Mouse (Mus musculus) adrenal gland, postnatal 25 days (tissue): Measurements from ENCODE around the gene S100g. TPM values are rescaled to one million over a fixed set of nuclear protein-coding genes. Genes with fewer than 3 reads are reported as not detected.

Experiments used
- DNase-seq: peaks from one replicate; pipeline ENCODE4 v3.0.0; 2021; ENCODE audit warnings: mixed read lengths
- long read RNA-seq: library from polyadenylated mRNA; stranded (forward); transcript quantifications from one replicate; pipeline ENCODE4 v2.0.0, GENCODE M21; 2021
- total RNA-seq: library from RNA; stranded (reverse); gene quantifications from 2 replicates; pipeline ENCODE4 v1.2.3, GENCODE M21; 2021

The S100g gene
- total RNA-seq, result not detected in 2 replicates
- long read RNA-seq, result 0 reads

DNA sequence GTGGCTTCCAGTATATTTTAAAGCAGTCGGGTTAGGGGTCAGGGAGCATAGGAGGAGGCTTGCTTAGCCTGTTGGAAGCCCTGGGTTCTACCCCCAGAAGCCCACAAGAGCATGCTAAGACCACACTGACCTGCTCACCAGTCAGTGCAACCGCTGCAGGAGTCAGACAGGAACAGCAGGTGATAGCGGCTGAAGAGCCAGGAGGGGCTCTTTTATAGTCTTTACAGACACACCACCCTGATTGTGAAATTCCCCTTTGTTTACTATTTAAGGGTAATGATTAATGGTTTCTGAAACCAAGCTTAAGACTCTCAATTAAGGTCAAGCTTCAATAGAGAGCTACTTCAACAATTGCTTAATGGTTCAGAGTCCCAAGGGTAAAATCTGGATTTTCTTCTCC is at the start of gene S100g:
TSS of gene S100g (minus strand) at position 217 of the 400 bp plus-strand sequence.
- no peak for DNase-seq

- no peak for DNase-seq
Measured at GRCm38 (mm10) chrX:162992121-162992520, 27.7 kb upstream of the S100g start.

- peak; percentile 2 for DNase-seq
Measured at GRCm38 (mm10) chrX:162991396-162991795, 27.0 kb upstream of the S100g start.

DNA sequence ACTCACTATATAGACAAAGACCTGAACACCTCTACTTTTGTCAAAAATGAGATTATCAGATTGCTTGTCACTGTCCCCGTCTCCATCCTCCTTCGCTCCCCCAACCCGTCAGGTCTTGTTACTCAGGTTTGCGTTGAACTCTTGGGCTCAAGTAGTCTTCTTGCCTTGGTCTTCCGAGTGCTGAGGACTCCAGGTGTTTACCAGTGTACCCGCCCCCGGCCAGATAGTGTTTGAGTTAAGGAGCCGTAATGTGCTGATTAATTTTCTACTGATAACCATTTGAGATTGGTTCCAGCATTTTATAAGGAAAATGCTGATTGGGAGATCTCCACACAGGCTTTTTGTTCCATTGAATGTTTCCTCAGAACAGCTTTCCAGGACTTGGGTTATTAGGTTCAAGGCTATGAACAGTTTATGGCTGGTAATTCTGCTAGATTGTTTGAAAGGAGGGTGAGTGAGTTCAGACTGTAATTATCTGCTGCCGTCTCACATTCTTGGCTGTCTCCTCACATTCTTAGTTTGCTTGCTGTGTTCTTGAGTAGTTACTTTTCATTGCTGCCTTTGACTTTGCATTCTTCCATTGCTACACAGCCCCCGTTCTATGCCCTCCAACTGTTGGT is 22.6 kb upstream of the S100g start:
- no peak for DNase-seq

DNA sequence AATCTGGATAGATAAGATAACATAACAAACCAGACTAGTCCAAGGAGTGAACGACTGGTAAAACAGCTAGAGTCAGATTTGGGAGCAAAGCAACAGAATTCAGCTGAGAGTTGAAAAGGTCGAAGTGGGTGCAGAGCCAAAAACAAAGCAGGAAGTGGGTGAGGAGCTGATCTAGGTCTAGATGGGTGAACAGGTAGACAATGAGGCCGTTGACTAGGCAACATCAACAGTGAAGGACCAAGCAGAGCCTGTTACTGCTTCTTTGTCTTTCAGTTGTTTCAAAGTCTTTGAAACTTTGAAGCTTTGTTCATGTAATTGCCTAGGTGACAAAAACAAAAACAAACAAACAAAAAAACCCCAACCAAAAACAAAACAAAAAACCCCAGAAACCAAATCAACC is 11.8 kb upstream of the S100g start:
- no peak for DNase-seq

- DNase-seq, result no peak
Measured at GRCm38 (mm10) chrX:162967456-162967855, 3.1 kb upstream of the S100g start.

DNA sequence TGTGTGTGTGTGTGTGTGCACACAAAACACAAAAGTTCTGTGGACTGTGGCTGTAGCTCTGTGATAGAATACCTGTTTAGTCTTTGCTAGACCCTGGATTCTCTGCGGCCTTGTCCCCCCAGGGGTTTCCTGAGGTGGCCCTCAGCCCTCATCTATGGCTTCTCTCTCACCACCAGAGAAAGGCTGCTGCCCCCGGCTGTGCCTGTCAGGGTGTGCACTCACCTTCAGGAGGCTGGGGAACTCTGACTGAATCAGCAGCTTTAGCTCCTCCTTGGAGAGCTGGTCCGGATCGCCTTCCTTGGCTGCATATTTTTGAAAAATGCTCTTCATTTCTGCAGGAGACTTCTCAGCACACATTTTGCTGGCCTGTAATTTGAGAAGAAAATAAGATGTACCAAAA is 559 bp downstream of the S100g start:
- no peak for DNase-seq

DNA sequence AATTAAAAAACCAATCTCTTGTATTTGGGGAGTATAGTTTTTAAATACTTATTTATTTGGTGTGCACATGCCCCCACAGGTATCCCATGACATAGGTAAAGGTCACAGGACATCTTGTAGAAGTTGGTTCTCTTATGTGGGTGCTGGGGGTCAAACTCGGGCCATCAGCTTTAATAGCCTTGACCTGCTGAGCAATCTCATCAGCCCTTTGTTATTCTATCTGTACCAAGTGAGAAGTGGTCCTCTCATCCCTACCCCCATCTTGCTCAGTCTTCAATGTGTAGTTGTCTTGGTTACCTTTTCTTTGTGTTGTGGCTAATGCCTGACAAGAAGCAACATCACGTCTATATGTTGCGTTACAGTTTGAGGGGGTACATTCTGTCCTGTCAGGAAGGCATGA is 6.5 kb downstream of the S100g start:
- DNase-seq, result no peak

- DNase-seq, result no peak
Measured at GRCm38 (mm10) chrX:162949811-162950439, 14.5 kb downstream of the S100g start.

DNA sequence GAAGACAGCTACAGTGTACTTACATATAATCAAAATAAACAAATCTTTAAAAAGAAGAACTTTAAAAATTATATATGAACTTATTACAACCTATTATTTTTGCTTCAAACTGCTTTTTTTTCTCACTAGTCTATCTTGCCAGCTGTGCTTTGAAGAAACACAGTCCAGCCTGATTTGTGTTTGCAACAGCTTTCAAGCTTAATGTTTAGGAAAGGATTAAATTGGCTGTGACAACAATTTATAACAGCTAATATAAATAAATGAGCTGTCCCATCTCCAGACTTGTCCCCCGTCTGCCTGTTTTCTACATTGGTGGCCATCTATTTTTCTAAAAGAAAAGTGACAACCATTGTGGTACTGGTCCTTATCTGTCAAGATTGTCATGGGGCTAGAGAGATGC is 22.4 kb downstream of the S100g start:
- no peak for DNase-seq

- no peak for DNase-seq
Measured at GRCm38 (mm10) chrX:162931467-162931866, 32.9 kb downstream of the S100g start.

DNA sequence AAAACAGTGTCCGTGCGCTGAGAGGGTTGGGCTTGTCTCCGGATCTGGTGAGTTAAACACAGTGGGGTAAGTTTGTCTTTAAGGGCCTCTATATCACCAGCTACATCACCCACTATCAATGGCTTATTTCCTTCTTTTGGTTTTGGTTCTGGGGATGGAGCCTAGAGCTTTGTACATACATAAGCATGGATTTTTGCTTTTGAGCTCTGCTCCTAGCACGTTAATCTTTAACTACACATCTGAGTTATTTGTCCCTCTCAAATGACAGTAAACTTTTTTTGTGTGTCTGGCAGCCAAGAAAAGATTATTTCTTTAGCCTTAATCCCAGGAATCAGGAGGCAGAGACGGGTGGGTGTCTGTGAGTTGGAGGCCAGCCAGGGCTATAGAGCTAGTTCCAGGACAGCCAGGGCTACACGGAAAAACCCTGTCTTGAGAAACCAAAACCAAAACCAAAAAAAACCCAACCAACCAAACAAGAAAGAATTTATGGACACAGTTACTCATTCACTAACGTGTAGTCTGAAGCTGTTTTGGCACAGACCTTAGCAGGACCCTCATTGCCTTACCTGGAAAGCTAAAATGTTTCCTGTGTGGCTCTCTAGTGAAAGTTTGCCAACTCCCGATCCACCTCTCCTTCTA is 42.8 kb downstream of the S100g start:
- no peak for DNase-seq

GRCm38 (mm10) chrX:162915697-162916096 is 48.7 kb downstream of the S100g start:
- peak; percentile 32 for DNase-seq

GRCm38 (mm10) chrX:162913651-162914050 is 50.7 kb downstream of the S100g start:
- no peak for DNase-seq

Other genes with a start within 250 kb of the S100g start
- 150 and 170 TPM in 2 replicates for gene Rbbp7, start 204.2 kb downstream of the S100g start, total RNA-seq
- 24.0 and 29.5 TPM in 2 replicates for gene Txlng, start 135.1 kb downstream of the S100g start, total RNA-seq
- gene Syap1, start 76.2 kb downstream of the S100g start, total RNA-seq, result 81.9 and 85.0 TPM in 2 replicates
- 77.1 and 107 TPM in 2 replicates for gene Ctps2, start 63.4 kb downstream of the S100g start, total RNA-seq